Mouse (Mus musculus) spleen, postnatal 36 days (tissue): ENCODE results near the gene Iqce.

ENCODE experiments used
- DNase-seq, 2 experiments: peaks; one replicate each; pipeline ENCODE4 v3.0.0; 2022; ENCODE audit warnings: low spot score in 2 of 2, mixed read lengths in 1 of 2

Iqce gene

DNA sequence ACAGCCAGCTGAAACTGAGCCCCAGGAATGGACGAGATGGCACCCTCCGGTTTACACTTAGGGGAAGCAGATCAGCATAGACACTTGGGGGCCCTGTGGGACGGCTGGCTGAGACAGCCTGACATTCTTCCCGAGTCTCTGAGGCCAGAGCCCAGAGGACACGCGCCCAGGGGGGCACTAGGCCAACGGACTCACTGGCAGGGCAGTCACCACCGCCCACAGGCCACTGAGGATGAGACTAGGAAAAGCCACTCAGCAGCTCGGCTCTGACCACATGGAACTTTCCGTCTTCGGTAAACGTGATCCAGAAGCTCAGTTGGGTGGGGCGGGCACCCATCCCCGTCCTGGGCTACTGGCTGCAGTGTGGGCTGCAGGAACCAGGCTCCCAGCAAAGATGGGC is 62.3 kb downstream of the Iqce start:
- DNase-seq: no peak

DNA sequence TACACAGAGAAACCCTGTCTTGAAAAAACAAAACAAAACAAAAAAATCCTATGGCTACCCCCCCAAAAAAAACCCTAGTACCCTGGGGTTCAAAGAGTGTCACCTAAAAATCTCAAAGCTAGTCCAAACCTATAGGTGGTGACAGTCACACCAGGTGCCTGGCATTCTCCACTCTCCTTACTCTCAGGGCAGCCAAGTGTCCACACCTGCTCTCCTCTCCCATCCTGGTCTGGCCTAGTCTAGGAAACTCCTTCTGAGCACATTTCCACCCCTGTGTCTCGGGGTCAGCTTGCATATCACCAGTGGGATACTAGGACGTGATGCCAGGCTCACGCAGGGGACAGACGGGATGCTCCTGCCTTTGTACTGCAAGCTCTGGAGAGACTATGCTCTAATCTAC is 62.9 kb downstream of the Iqce start:
- no peak for DNase-seq

DNA sequence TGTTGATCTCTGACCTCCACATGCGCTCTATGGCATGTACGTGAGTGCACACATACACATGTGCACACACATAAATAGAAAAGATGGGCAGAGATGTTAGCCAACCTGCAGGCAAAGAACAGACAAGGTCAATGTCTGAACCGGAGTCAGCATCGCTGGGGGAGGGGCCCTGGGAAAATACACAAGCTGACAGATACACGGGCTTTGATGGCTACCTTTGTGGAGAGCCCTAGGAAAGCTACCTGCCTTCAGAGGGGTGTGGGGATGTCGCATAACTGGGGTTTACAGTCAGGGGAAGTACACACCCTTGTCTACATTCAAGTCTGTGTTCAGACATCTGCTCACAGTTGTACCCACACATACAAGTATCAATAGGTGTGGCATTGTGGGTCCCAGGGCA is 63.7 kb downstream of the Iqce start:
- no peak for DNase-seq

DNA sequence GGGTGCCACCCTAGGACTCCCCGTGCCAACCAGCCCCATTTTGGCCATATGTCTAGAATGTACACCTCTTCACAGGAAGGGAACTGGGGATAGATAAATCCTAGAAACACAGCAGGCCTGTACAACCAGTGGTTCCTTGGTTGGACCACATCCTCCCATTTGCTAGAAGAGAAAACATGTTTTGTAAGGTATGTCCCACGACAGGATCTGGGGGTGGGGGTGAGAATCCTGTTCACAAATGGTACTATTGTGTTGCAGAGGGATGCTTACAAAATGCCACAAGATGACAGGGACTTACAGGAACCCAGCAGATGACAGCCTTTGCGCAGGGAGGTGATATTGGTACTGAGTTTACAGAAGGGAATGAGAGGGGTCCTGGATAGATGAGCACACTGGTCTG is 64.2 kb downstream of the Iqce start:
- no peak for DNase-seq

DNA sequence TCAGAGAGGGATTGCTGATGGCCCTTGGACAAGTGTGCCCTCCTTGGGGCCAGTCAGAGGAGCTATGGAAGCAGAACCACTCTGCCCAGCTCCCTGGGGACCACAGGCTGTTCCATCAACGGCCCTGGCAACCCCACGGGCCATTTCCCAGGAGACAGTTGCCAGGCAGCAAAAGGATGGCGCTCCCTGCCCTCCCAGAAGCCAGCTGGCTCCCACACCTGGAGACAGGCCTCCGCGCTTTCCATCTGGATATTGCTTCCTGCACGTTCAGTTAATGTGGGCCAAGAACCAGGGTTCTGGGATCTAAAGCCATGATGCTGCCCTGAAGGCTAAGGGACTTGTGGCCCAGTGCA is 65.1 kb downstream of the Iqce start:
- no peak for DNase-seq

DNA sequence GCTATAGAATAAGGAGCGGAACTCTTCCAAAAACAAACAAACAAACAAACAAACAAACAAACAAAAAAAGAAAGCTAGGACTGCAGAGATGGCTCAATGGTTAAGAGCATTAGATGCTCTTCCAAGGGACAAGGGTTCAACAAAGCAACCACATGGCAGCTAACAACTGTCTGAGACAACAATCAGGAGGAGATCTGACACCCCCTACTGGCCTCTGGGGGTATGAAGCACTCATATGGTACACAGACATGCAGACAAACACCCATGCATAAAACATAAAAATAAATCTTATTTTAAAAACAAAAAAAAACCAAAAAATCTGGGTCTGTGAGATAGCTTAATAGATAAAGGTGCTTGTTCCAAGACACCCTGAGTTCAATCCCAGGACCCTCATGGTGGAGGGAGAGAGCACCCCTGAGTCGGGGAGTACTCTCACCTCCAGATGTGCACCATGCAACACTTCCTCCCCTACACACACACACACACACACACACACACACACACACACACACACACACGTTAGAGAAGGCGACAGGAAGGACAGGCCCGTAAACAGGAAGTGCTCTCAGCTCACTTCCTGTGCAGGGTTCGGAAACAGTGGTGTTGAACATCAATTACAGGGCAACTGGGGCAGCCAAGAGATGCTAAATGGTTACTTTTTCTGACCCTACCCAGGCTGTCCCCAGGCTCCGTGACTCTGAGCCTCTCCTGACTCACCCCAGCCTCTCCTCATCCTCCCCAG is 65.7 kb downstream of the Iqce start:
- DNase-seq: peak; percentile 71 to 78

DNA sequence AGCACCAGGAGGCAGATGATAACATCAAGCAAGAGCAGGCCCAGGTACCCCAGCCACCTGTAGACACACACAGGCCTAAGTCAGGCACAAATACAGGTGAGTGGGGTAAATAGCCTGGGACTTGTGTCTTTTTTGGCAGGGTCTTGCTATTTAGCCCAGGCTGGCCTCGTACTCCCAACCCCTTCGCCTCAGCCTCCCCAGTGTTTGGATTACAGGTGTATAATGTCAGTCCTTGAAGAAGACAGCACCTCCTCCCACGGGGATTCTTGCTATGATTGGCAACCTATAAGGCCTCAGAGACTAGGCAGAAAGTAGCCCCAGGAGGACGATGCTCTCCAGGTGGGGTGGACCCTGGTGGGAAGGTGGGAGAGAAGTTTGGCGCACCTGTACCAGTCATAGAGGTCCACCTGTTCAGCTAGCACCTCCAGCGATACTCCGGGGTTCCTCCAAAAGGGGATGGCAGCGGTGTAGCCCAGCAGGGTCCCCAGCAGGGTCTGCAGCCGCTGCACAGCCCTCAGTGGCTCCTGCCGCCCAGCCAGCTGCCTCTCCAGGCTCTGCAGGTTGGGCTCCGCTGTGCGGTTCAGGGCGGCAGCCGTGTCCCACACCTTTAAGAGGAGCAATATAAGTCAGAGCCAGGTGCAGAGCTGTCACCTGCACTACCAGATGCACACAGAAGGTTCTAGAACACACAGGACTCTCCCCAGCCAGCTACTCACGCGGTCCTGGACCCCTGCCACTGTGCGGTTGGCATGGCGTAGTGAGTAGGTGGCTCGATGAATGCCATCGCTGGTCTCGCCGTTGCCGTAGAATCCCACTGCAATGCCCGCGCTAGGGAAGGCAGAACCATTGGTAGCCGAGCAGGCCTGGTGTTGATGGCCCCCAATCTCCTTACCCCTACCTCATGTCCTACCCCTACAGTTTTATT is 67.1 kb downstream of the Iqce start:
- no peak for DNase-seq

DNA sequence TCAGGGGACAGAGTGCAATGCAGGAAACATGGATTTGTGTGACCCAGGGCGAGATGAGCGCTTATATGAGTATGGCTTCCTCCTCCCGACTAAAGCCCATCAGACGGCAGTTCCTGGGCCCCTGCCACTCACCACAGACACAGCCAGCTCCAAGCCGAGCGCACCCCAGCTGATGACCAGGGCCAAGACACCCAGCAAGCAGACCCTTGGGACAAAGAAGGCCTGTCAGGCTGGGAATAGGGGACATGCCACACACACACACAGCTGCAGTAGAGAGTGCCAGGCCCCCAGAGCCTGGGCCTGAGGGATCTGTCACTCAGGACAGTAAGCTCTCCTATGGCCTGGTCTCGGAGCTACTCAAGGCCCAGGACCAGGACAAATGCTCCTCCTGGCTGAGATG is 68.7 kb downstream of the Iqce start:
- DNase-seq: no peak

DNA sequence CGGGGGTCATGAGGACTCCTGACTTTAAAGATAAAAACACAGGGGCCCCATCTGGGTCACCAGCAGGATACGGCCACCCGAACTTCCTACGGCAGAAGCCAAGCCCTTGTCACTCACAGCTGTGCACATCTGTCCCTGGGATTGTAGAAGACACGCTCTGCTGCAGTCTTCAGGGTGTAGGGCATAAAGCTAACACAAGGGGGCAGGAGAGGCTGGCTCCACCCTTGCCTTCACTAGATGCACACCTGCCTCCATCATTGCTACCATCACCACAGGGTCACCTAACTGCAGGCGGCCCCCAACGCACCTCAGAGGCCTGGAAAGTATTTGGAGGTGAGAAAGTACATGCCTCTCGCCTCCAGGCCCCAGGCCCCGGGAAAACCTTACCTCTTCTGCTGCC is 73.2 kb downstream of the Iqce start:
- DNase-seq: no peak

DNA sequence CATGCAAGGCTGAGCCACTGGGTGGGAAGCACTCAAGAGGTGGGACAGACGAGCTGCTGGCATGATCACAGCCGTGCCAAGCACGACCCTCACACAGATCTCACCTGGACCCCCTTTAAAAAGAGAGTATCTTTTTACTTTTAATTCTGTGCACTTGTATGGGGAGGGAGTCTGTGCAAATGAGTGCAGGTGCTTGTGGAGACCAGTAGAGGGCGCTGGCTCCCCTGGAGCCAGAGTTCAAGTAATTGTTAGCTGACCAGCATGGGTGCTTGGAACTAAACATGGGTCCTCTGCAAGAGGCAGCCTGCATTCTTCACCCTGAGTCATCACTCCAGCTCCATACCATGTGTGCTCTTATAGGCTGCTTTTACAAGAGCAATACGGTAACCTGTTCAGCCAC is 74.6 kb downstream of the Iqce start:
- DNase-seq: no peak

DNA sequence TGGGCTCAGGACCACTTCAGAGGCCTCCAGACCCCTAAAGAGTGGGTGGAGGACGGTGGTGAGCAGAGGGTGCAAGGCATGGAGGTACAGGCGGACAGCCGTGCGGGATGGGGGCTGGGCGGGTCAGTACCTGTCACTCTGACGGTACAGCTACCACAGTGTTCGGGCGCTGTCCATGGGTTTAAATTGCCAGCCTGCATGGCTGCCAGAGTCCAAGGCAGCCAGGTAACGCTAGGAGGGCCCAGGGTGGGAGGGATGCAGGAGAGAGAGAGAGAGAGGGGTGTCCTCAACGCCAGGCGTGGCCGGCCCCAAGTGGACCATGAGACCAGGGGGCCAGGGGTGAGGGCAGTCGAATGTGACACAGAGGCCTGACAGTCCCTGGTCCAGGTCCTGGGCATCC is 77.2 kb downstream of the Iqce start:
- DNase-seq: no peak

DNA sequence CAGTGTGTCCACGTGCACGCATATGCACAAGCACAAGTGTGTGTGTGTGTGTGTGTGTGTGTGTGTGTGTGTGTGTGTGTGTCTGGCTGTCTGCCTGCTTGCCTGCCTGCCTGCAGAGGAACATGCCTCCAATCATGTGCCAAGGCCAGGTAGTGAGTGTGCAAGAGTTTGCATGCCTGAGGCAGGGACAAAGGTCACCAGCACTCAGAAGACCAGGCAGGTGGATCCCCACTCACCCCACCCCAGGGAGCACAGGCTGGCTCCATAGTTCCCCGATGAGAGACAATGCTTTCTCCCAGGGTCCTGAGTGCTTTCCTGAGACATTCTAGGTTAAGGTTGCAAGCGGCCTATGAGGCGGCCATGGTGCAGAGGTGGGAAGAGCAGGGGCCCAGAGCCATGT is 77.9 kb downstream of the Iqce start:
- no peak for DNase-seq

DNA sequence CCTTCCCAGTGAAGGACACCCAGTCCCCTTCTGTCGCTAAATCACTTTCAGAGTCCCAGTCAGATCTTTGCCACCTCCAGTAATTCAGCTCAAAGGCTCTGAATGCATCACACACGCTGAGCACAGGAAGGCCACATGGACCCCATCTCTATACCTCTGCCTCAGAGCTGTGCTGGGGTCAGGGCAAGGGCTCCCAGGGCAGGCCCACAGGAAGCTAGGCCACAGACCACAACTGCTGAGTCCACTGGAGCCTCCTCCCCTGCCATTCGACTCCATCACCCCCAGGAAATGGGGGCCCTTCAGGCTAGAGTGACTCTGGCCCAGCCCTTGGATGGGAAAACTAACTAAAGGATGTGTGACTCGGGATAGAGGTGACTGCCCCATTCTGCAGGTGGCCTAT is 78.4 kb downstream of the Iqce start:
- no peak for DNase-seq

DNA sequence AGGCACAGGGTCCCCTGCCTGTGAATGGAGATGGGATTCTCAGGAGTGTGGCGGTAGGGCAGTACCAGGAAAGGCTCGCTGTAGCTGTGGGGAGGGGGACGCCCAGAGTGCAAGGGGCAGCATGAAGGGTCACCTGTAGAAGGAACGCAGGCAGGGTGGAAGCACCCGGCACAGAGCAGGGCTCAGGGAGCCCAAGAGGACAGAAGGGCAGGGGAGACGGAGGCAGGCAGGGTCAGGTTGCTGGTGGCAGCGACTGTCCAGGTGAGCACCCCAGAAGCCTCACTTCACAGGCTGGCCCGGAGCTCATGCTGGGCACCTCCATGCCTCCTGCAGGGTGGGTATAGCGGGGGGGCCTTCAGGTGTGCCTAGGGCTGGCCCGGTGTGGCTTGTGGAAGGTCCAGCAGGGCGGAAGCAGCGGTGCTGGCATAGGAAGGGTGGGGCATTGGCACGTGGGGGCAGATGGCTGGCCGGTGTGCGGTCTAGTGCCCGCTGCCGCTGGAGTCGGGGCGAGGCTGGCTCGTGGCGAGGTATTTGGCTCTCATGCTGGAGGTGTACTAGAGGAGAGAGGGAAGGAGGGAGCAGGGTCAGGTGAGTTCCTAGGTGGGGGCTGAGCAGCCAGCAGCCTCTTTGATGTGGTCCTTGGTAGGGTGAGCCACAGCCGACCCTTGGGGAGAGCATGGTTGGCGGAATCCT is 79.1 kb downstream of the Iqce start:
- DNase-seq: no peak

DNA sequence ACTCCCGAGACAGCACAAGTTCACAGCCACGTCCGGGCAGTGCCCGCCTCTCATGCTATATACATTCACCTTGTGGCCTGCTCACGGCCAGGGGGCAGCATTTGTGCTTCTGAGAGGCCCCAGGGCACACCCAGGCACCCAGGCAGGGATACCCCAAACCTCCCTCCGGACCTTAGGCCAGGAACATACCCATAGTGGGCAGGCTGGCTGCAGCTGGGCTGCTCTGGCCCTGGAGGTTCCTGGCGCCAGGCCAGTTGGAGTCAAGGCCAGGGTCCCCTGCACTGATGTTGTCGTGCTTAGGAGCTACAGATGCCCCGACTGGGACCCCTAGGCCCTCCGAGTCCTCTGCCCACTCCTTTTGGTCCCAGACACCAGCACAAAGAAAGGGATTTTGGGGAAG is 80.7 kb downstream of the Iqce start:
- DNase-seq: no peak

DNA sequence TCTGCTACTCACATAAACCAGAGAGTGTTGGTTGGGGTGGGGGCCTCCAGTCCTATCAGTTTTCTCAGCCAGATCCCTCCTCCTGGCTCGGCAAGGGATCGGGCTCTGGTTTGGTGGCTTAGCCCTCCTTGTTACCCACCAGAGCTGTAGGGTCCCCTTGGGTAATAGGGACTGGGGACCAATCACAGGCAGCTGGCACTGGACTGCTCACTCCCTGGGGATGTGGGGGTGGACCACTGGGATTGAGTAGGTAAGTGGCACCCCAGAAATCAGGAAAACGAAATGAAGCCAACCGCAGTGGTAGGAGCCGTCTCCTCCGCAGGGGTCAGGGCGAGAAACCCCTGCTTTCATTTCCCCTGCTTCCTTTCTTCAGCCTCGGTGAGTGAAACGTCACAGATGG is 81.1 kb downstream of the Iqce start:
- DNase-seq: no peak

DNA sequence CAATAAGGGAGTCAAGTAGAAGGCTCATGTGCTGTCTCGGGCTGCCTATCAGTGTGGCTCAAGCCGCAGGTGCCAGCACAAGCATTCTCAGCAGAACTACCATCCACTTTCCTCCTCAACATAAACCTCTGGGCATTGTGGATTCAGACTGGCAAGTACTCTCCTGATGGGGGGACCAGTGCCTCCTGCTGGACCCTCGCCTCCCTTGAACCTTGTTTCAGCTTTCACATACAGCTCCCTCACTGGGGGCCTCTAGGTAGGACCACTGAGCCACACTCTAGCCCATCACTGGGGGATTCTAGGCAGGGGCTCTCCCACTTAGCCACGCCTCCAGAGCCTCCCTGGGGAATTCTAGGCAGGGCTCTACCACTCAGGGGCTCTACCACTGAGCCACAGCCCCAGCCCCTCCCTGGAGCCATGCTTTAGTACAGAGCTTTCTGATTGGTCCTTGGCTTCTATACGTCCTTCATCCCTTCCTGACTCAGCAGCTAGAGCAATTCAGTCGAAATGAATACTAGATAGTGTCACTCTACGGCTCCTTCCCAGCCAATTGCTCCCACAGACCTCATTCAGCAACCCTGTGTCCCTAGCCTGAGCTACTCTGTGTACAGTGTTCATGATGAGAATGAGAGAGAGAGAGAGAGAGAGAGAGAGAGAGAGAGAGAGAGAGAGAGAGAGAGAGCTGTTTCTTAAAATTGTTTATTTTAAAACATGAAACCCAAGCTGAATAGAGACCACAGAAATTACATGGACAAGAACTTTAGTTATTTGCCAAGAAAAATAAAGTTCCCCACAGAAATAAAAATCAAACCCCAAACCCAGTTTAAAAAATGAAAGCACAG is 82.1 kb downstream of the Iqce start:
- DNase-seq: no peak

DNA sequence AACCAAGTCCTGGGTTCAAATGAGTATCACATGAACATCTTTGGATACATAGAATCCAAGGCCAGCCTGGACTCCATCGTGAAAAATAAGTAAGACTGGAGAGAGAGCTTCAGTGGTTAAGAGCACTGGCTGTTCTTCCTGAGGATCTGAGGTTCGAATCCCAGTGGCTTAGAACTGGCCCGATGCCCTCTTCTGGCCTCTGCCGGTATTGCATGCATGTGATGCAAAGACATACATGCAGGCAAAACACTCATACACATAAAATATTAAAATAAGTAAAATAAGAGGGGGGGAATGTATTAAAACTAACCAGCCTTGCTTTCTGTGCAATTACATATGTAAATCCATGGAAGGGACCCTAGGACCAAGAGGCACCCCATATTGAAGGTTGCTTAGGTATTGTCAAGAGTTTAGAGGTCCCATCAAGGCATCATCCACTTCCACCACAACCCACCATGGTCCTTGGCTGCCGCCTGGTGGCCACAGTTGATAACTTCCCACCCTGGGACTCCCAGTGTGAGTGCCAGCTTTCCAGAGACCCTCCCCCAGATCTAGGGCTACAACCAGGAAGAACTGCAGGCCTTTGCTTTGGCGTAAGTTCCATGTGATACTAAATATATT is 82.9 kb downstream of the Iqce start:
- DNase-seq: peak; percentile 71 to 85

DNA sequence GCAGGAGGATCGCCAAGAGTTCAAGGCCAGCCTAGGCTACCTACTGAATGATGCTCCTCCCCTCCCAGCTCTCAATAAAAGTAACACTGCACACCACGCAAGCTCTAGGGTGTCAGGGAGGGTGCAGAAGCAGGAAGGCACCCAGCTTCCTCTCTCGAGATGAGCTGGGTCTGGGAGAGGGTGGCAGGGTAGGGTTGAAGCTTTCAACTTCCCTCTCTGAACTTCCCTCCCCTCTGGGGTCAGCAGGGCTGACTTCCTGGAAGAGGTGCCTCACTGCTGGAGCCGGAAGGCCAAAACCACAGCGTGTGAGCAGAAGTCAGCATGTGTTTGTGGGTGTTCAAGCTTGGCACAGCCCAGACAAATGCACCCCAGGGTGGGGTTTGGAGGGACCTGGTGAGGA is 84.5 kb downstream of the Iqce start:
- DNase-seq: peak; percentile 95

DNA sequence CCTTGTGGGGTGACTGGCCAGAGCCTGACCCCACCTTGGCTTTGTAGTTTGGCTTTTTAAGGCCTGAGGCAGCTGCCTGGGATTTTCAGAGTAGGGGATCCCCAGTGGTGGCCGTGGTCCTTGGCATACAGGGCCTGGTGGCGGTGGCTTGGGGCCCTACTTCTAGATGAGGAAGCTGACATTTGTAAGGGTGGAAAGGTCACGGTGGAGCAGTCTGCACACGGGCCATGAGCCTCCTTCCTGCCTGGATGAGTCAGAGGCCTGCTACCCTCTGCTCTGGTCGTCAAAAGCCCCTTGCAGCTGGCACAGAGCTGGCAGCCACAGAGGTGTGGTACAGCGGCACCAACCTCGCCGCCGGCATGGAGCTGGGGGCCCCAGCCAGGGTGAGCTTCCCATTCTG is 85.5 kb downstream of the Iqce start:
- DNase-seq: peak; percentile 79 to 81

DNA sequence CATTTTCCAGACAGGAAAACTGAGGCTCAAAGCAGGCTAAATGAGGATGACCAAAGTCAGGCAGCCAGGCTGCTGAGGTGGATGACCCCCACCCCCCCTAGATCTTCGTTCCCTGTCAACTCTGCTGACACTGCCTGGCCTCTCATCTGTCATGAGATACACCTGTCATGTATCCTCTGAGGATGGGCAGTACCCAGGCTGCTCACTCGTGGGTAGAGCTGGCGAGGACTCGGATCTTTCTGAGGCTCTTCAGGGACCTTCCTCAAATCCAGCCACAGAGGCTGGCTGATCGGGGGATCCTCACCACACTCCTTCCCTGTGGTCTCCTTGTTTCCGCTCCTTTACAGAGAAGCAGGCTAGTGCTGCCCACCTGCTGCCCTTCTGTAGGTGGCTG is 86.1 kb downstream of the Iqce start:
- no peak for DNase-seq
